Mouse (Mus musculus) adrenal gland, adult 2 months (tissue): ENCODE measurements at regions not wholly inside any gene's neighbourhood (a gene's known extent, or its start where the extent isn't known, plus 50 kb on each side); places are given as distances from the start of the nearest gene placed in this dataset.

ENCODE experiments used
- DNase-seq: peaks from one replicate; pipeline ENCODE4 v3.0.0; 2021

DNA sequence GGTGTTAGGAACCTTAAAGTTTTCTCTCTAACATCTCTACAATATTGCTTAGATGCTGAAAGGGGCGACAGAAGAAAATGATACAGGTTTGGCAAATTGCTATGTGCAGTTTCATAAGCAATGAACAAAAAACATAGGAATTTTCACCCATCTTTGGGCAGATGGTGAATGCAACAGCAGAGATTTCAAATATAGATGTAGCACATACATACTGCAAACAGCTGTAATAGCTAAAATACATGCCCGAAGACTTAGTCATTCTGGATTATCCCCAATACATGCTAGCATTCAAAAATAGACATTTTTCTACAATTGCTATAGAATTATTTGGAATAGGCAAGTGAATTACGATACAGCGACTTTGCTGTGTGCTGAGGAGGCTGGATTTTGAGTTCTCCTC lies 544.1 kb downstream of the D3Ertd751e start:
- no peak for DNase-seq

- no peak for DNase-seq
Measured at GRCm38 (mm10) chr3:42312424-42312823, 570.0 kb downstream of the D3Ertd751e start.

DNA sequence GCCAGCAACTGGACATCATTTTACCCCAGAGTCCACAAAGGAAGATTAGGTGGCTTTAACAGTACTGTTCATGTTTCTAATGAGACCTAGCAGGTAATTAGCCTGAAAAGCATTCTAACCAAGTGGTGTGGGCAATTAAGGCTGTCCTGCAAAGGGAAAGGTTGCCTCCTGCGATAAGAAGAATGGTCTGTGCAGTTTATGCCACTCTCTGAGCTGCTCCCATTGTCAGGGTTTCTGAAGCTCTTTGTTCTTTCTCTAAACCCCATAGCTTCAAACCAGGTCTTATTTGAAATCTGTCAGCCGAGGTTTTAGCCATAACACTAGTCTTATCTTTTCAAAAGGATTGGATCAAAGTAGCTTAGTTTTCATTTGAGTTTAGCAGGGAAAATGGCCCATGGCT lies 585.3 kb downstream of the D3Ertd751e start:
- DNase-seq = no peak

- DNase-seq = no peak
Measured at GRCm38 (mm10) chr3:42342806-42343205, 600.4 kb downstream of the D3Ertd751e start.

DNA sequence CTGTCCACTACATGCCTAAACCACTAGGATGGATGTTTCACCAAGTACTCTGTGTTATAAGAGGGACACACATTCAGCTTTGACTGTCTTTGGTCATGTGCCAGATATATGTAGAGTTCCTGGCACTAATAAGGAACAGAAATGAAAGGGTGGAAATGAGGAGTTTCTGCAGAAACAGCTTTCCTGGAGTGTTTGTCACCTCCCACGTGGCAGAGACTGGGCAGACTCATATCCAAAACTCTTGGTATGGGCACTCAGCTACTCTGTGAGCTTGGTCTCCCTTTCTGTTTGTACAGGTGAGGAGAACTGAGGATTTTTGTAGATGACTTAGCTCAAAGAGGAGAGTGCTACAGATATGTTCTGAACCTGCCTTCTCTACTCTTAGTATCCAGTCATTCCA lies 634.4 kb downstream of the D3Ertd751e start:
- no peak for DNase-seq

- no peak for DNase-seq
Measured at GRCm38 (mm10) chr3:42382151-42382550, 639.7 kb downstream of the D3Ertd751e start.

- no peak for DNase-seq
Measured at GRCm38 (mm10) chr3:42402716-42403115, 660.3 kb downstream of the D3Ertd751e start.

DNA sequence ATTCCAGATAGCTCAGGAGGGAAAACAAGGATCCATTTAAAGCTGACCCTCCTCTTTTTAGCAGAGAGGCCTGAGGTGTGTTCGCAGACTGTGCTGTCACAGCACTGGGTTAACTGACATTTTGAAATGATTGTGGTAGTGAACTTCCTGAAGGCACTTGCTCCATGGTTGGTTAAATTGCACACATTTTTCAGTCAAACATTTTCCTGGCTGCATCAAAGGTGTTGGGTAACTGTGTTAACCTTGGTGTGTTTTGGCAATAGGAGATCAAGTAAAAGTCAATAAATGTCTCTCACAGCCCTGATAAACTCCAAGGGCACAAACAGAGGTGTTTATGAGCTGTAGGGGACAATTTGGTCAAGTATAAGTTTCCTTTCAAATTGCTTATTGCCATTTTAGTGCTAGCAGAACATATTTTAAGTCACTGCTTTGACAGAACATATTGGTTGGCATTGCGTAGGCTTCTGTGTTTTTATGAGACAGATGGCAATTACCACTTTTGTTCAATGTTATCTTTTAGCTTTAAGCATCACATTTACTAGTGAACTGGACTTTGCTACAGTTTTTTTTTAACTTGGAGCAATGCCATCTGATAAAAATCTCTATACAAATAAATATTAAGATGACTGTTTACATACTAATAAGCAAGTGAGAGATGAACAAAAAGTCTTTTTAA lies 666.7 kb downstream of the D3Ertd751e start:
- peak; percentile 11 for DNase-seq

GRCm38 (mm10) chr3:42427363-42427762 lies 685.0 kb downstream of the D3Ertd751e start:
- no peak for DNase-seq

- DNase-seq = no peak
Measured at GRCm38 (mm10) chr3:42449575-42449974, 707.2 kb downstream of the D3Ertd751e start.

DNA sequence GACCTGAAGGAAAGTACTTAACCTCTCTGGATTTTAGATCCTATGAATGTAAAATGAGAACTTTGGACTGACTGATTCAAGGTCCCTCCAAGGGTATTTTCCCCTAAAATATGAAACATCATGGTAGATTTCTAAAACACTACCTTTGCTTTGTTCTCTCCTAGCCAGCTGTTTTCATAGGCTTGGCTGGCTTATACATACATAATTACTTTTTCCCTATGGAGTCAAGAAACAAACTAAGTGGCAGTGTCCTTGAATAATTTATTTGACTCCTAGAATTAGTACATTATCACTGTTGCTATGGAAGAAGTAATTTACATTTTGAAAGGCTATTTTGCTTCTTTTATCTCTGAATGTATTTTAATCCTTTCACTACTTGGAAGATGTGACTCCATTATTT lies 721.9 kb downstream of the D3Ertd751e start:
- DNase-seq = no peak

GRCm38 (mm10) chr3:42467125-42467524 lies 724.7 kb downstream of the D3Ertd751e start:
- no peak for DNase-seq

- no peak for DNase-seq
Measured at GRCm38 (mm10) chr3:42514922-42515593, 772.6 kb downstream of the D3Ertd751e start.

DNA sequence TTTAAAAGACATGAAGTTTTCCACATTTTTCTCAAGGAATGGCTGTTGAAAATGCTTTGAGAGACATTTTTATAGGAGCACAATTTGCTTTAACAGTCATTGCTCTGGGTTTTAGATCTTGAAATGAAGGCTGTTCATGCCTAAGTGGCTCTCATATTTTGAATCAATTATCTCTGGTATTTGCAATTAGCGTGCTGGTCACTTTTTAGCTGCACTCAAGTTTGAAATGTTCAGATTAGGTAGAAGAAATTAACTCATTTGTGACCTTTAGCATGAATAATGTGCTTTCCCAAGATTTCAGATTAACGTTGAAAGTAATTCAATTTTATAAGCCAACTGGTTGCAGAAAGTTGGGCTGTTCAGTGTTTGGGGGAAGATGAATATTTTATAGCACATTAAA lies 773.9 kb downstream of the D3Ertd751e start:
- DNase-seq = no peak

- no peak for DNase-seq
Measured at GRCm38 (mm10) chr3:42531397-42531796, 789.0 kb downstream of the D3Ertd751e start.

- no peak for DNase-seq
Measured at GRCm38 (mm10) chr3:42566731-42567130, 824.3 kb downstream of the D3Ertd751e start.

DNA sequence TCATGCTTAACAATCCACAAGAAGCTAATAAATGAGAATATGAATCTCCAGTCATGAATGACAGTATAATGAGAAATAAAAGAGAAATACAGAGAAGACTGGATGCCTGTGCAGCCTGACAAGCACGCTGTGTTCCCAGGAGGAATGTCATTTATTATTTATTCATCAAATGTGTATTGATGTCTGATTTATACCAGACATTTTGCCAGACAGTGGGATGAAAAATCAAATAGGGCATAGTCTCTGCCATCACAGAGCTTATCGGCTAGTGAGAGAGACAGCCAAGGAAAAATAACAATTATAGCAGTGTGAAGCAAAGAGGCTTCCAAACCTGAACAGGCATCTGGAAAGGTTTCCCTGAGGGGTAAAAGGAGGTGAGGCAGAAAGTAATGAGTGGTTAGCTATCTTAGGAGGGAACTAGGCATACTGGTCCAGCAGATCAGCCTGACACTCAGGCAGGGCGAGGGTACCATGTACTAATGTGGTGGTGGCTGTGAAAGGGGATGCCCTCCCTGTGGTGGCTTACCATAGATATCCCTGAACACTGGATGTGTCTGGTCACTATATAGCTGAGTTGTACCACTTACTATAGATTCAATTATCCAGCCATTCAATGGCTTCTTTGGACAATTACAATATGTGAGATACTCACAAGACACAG lies 828.1 kb downstream of the D3Ertd751e start:
- DNase-seq = no peak

GRCm38 (mm10) chr3:42571877-42572459 lies 829.6 kb downstream of the D3Ertd751e start:
- DNase-seq = no peak

DNA sequence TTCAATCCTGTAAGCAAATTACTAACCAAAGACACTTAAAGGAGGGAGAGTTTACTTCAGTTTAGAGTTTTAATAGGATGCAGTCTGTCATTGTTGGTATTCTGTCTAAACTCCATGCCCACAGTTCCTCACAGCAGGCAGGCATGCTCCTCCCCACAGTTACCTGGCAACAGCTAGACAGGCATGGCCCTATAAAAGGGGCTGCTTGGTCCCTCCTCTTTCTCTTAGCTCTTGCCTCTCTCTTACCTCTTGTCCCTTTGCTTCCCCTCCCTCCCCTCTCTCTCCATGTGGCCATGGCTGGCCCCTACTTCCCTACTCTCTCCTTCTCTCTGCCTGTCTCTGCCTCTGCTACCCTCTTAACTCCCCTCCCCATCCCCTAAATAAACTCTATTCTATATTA lies 830.7 kb downstream of the D3Ertd751e start:
- DNase-seq = no peak

- DNase-seq = no peak
Measured at GRCm38 (mm10) chr3:42582311-42582710, 839.9 kb downstream of the D3Ertd751e start.

GRCm38 (mm10) chr3:42587296-42587932 lies 845.0 kb downstream of the D3Ertd751e start:
- DNase-seq = no peak

DNA sequence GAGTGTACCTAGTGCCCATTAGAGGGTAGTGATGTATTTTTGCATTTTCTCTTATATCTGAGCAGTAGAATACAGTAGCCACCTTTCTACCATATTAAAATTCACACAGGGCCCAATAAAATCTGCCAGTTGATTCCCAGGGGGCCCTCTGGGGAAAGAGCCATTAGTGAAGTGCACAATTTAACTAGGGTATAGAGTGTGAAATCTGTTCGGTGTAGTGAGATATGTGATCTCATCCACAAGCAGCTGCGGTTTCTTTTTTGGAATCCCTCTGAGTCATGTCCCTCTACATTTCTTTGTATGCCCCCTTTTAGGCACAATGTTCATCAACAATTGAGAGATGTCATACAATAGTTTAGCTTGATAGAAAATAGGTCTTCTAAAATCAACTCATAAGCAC lies 847.1 kb downstream of the D3Ertd751e start:
- DNase-seq = no peak

GRCm38 (mm10) chr3:42590126-42590525 lies 847.7 kb downstream of the D3Ertd751e start:
- no peak for DNase-seq
